Mouse (Mus musculus): ENCODE data around the gene Socs7.

DNA sequence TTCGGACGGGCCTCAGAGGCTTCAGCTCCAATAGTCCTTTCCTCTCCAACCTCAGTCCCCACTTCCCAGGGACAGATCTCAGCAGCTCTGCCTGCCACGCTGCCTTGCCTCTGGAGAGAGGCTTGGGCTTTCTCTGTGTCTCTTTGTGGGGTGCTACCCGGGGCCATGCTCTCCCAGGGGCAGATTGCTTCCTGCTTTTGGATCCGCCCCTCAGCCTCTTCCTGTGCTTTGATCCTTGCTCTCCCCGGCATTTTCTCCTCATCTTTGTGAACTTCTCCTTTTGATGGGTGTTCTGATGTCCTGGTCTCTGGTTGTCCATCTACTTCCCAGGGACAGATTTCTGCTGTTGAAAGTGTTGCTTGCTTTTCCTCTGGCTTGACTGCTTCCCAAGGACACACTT lies 26.1 kb upstream of the Socs7 start:
- TF ChIP-seq POLR2A (IDR thresholded peaks at IDR 0.05; ENCODE audit: extremely low read depth, insufficient read depth, low read length) (no peak), CTCF (IDR thresholded peaks at IDR 0.05; ENCODE audit: low read depth, low read length) (no peak)

Measured in liver, adult 2 months (tissue).